Mouse (Mus musculus) brain, embryonic 14.5 days (tissue): ENCODE data around the gene Hk1.

Experiments used
- CTCF ChIP-seq: fragments of 200-500 bp; IDR thresholded peaks from 2 replicates; pipeline ENCODE4 v1.5.1; 2012; ENCODE audit warnings: inconsistent platforms, mild to moderate bottlenecking, moderate library complexity, borderline replicate concordance; ENCODE audit not compliant: insufficient read depth, insufficient read length; ENCODE audit errors: extremely low read depth
- POLR2A ChIP-seq: fragments of 200-500 bp; IDR thresholded peaks from 2 replicates; pipeline ENCODE4 v1.6.1; 2012; ENCODE audit warnings: mild to moderate bottlenecking, inconsistent platforms, borderline replicate concordance; ENCODE audit not compliant: poor library complexity, insufficient read depth, insufficient read length, severe bottlenecking; ENCODE audit errors: extremely low read depth

DNA sequence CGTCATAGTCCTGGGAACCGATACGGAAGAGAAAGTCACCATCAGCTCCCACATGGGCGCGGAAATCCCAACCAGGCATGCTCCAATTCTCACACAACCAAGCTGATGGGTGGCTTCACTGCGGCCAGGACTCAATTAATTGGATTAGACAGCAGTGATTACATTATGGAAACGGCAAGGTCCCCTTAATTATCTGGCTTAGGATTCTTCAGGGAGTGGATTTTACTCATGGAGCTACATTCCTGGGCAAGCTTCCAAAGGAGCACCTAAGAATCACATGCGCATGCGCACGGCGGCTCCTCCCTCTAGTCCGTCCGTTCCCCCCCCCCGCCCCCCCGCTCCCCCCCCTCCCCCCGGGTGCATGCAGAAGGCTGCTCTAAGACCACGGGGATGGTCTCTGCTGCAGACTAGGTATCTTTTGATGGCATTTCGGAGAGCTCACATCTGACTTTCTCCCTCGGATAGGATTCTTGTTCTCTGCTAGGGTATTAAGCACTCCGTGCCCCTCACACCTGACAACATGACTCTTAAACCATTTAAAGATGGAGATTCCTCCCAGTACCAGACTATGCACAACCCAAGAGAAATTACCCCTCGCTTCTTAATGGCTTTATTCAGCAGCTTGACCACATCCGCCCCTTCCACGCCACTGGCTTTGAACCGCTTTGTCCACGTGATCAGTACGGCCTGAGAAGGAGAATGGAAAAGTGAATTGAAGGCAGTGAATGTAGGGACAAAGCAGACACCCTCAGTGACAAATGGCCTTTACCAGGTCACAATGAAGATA lies 83.4 kb downstream of the Hk1 start:
- TF ChIP-seq POLR2A (no peak), CTCF (no peak)
